Mouse (Mus musculus): Measurements from ENCODE around the gene Zc3hav1. TPM values are rescaled to one million over a fixed set of nuclear protein-coding genes. Genes with fewer than 3 reads are reported as not detected.
"Not testable (repeated sequence)": the region's sequence is repeated elsewhere in the genome, so short reads cannot be mapped to it uniquely, and the experiment has no call there.

Gene Zc3hav1
- polyA plus RNA-seq, 1 experiment from 2014 or later = 1.7 TPM

- not testable (repeated sequence) for H3K4me3 ChIP-seq (replicated peaks); H3K27ac ChIP-seq; H3K9me3 ChIP-seq; ATAC-seq (ENCODE audit: low FRiP score); H3K9ac ChIP-seq; H3K4me2 ChIP-seq; H3K36me3 ChIP-seq (replicated peaks)
- 90% methylated on average over 11 of the region's 11 CpGs for WGBS
- Histone ChIP-seq H3K27me3 (peaks cover 44% of the 10 kb centered on the region), H3K4me1 (peaks cover 16% of the 10 kb centered on the region)
These were observed 4.8 kb upstream of the Zc3hav1 start for GRCm38 (mm10) chr6:38359044-38359735.

GRCm38 (mm10) chr6:38358253-38359027, 4.0 kb upstream of the Zc3hav1 start:
- H3K9ac ChIP-seq = no peak overlapping the region
- H3K9me3 ChIP-seq = no peaks in the 10 kb centered on the region
- no peak for ATAC-seq (ENCODE audit: low FRiP score)
- no peak overlapping the region for H3K4me2 ChIP-seq
- H3K4me1 ChIP-seq = peaks cover 22% of the 10 kb centered on the region
- H3K27ac ChIP-seq = no peak overlapping the region
- no peaks in the 10 kb centered on the region for H3K36me3 ChIP-seq (replicated peaks)
- H3K27me3 ChIP-seq = peaks cover 52% of the 10 kb centered on the region
- 69% methylated on average over 8 of the region's 8 CpGs for WGBS
- no peak overlapping the region for H3K4me3 ChIP-seq (replicated peaks)

- Histone ChIP-seq H3K27me3 (peaks cover 59% of the 10 kb centered on the region), H3K4me3 (replicated peaks) (no peak overlapping the region), H3K27ac (no peak overlapping the region), H3K4me2 (no peak overlapping the region), H3K4me1 (peaks cover 22% of the 10 kb centered on the region), H3K36me3 (replicated peaks) (no peaks in the 10 kb centered on the region), H3K9ac (no peak overlapping the region), H3K9me3 (no peaks in the 10 kb centered on the region)
- WGBS = 18% methylated on average over 5 of the region's 5 CpGs
- ATAC-seq (ENCODE audit: low FRiP score) = no peak
These were observed 3.3 kb upstream of the Zc3hav1 start for GRCm38 (mm10) chr6:38357603-38358252.

- H3K9ac ChIP-seq; H3K4me3 ChIP-seq (replicated peaks); H3K9me3 ChIP-seq; H3K27ac ChIP-seq; H3K36me3 ChIP-seq (replicated peaks); H3K4me2 ChIP-seq; ATAC-seq (ENCODE audit: low FRiP score): not testable (repeated sequence)
- WGBS = 73% methylated on average over 15 of the region's 15 CpGs
- Histone ChIP-seq H3K27me3 (peaks cover 66% of the 10 kb centered on the region), H3K4me1 (peaks cover 22% of the 10 kb centered on the region)
These were observed 2.4 kb upstream of the Zc3hav1 start for GRCm38 (mm10) chr6:38356661-38357433.

GRCm38 (mm10) chr6:38355862-38356261, 1.5 kb upstream of the Zc3hav1 start:
- no peak for ATAC-seq (ENCODE audit: low FRiP score)
- no peaks in the 10 kb centered on the region for H3K36me3 ChIP-seq (replicated peaks)
- H3K4me1 ChIP-seq = peaks cover 22% of the 10 kb centered on the region
- no peak overlapping the region for H3K4me2 ChIP-seq
- H3K4me3 ChIP-seq (replicated peaks) = no peak overlapping the region
- WGBS = 4% methylated on average over 7 of the region's 7 CpGs
- peaks cover 74% of the 10 kb centered on the region for H3K27me3 ChIP-seq
- no peaks in the 10 kb centered on the region for H3K9me3 ChIP-seq
- no peak overlapping the region for H3K27ac ChIP-seq
- no peak overlapping the region for H3K9ac ChIP-seq

GRCm38 (mm10) chr6:38355354-38355823, 986 bp upstream of the Zc3hav1 start:
- H3K4me2 ChIP-seq = peak overlapping the region; percentile 63; the same call in 1 of the 2 replicates
- peaks cover 79% of the 10 kb centered on the region for H3K27me3 ChIP-seq
- ATAC-seq (ENCODE audit: low FRiP score) = no peak
- H3K9ac ChIP-seq = no peak overlapping the region
- H3K36me3 ChIP-seq (replicated peaks) = no peaks in the 10 kb centered on the region
- 2% methylated on average over 8 of the region's 8 CpGs for WGBS
- H3K9me3 ChIP-seq = no peaks in the 10 kb centered on the region
- H3K4me1 ChIP-seq = peaks cover 22% of the 10 kb centered on the region
- no peak overlapping the region for H3K27ac ChIP-seq
- no peak overlapping the region; the same call in 1 of the 2 replicates for H3K4me3 ChIP-seq (replicated peaks)

GRCm38 (mm10) chr6:38354723-38355353, 435 bp upstream of the Zc3hav1 start:
- under 1% methylated on average over 20 of the region's 20 CpGs for WGBS
- Histone ChIP-seq H3K4me3 (replicated peaks) (peak overlapping the region; percentile 52), H3K36me3 (replicated peaks) (no peaks in the 10 kb centered on the region), H3K4me1 (peaks cover 22% of the 10 kb centered on the region), H3K9ac (no peak overlapping the region), H3K4me2 (peak overlapping the region; percentile 63), H3K9me3 (no peaks in the 10 kb centered on the region), H3K27me3 (peaks cover 84% of the 10 kb centered on the region), H3K27ac (no peak overlapping the region)
- ATAC-seq (ENCODE audit: low FRiP score) = no peak

- H3K27ac ChIP-seq = no peak overlapping the region
- H3K4me2 ChIP-seq = 0 out of 2 replicates have a peak overlapping the region, but pooled peaks have one; percentile 63
- H3K4me3 ChIP-seq (replicated peaks) = peak overlapping the region; percentile 52; the same call in 1 of the 2 replicates
- no peak overlapping the region for H3K9ac ChIP-seq
- peaks cover 84% of the 10 kb centered on the region for H3K27me3 ChIP-seq
- peaks cover 22% of the 10 kb centered on the region for H3K4me1 ChIP-seq
- 6% methylated on average over 13 of the region's 13 CpGs for WGBS
- H3K36me3 ChIP-seq (replicated peaks) = no peaks in the 10 kb centered on the region
- ATAC-seq (ENCODE audit: low FRiP score) = no peak
- no peaks in the 10 kb centered on the region for H3K9me3 ChIP-seq
These were observed 1.2 kb downstream of the Zc3hav1 start for GRCm38 (mm10) chr6:38353181-38353580.

GRCm38 (mm10) chr6:38352451-38352850, 2.0 kb downstream of the Zc3hav1 start:
- Histone ChIP-seq H3K27me3 (peaks cover 78% of the 10 kb centered on the region), H3K27ac (no peak overlapping the region), H3K4me3 (replicated peaks) (no peak overlapping the region), H3K9me3 (no peaks in the 10 kb centered on the region), H3K4me2 (no peak overlapping the region), H3K4me1 (peaks cover 22% of the 10 kb centered on the region), H3K36me3 (replicated peaks) (no peaks in the 10 kb centered on the region), H3K9ac (no peak overlapping the region)
- WGBS = 6% methylated on average over 10 of the region's 10 CpGs
- no peak for ATAC-seq (ENCODE audit: low FRiP score)

- Histone ChIP-seq H3K27ac (no peak overlapping the region), H3K36me3 (replicated peaks) (no peaks in the 10 kb centered on the region), H3K4me3 (replicated peaks) (no peak overlapping the region), H3K9me3 (no peaks in the 10 kb centered on the region), H3K27me3 (peaks cover 73% of the 10 kb centered on the region), H3K4me2 (no peak overlapping the region), H3K4me1 (peaks cover 22% of the 10 kb centered on the region), H3K9ac (no peak overlapping the region)
- WGBS = 56% methylated on average over 4 of the region's 4 CpGs
- ATAC-seq (ENCODE audit: low FRiP score) = no peak
These were observed 2.5 kb downstream of the Zc3hav1 start for GRCm38 (mm10) chr6:38351930-38352329.

GRCm38 (mm10) chr6:38349806-38350205, 4.6 kb downstream of the Zc3hav1 start:
- WGBS = 82% methylated on average over 9 of the region's 9 CpGs
- H3K4me1 ChIP-seq = peaks cover 12% of the 10 kb centered on the region
- no peaks in the 10 kb centered on the region for H3K36me3 ChIP-seq (replicated peaks)
- H3K9ac ChIP-seq = no peak overlapping the region
- no peaks in the 10 kb centered on the region for H3K9me3 ChIP-seq
- no peak for ATAC-seq (ENCODE audit: low FRiP score)
- no peak overlapping the region for H3K27ac ChIP-seq
- H3K27me3 ChIP-seq = peaks cover 53% of the 10 kb centered on the region
- H3K4me3 ChIP-seq (replicated peaks) = no peak overlapping the region
- H3K4me2 ChIP-seq = no peak overlapping the region
